Mouse (Mus musculus) embryonic facial prominence, embryonic 14.5 days (tissue): ENCODE measurements at regions not wholly inside any gene's neighbourhood (a gene's known extent, or its start where the extent isn't known, plus 50 kb on each side); places are given as distances from the start of the nearest gene placed in this dataset.

Experiments
- ATAC-seq: fragments of 200-750 bp; cut with Nextera tagmentation; 2 replicates; pipeline ENCODE4 v1.8.0; 2017; ENCODE audit warnings: low read depth, moderate number of reproducible peaks, moderate TSS enrichment
- DNase-seq: peaks from one replicate; pipeline ENCODE4 v3.0.0-alpha.2; 2015; ENCODE audit warnings: low spot score
- H3K27ac ChIP-seq: fragments of 300-500 bp; sonication (generic); replicated peaks from 2 replicates; pipeline ENCODE4 v1.5.1; 2014; ENCODE audit warnings: low read depth, mild to moderate bottlenecking, low read length, moderate library complexity
- H3K27me3 ChIP-seq: fragments of 300-500 bp; sonication (generic); replicated peaks from 2 replicates; pipeline ENCODE4 v1.6.1; 2014; ENCODE audit warnings: low read length; ENCODE audit not compliant: control insufficient read depth, insufficient read depth
- H3K36me3 ChIP-seq: fragments of 300-500 bp; sonication (generic); 2 replicates; pipeline ENCODE4 v1.6.1; 2014; ENCODE audit warnings: low read length, mixed read lengths; ENCODE audit not compliant: control insufficient read depth, insufficient read depth
- H3K4me1 ChIP-seq: fragments of 300-500 bp; sonication (generic); 2 replicates; pipeline ENCODE4 v1.6.1; 2014; ENCODE audit warnings: antibody characterized with exemption, low read length; ENCODE audit not compliant: control insufficient read depth, insufficient read depth
- H3K4me2 ChIP-seq: fragments of 300-500 bp; sonication (generic); 2 replicates; pipeline ENCODE4 v1.6.1; 2014; ENCODE audit warnings: low read depth, mild to moderate bottlenecking, low read length, moderate library complexity, mixed read lengths
- H3K4me3 ChIP-seq: fragments of 300-500 bp; sonication (generic); 2 replicates; pipeline ENCODE4 v1.5.1; 2014; ENCODE audit warnings: low read depth, mild to moderate bottlenecking, low read length
- H3K9ac ChIP-seq: fragments of 300-500 bp; sonication (generic); 2 replicates; pipeline ENCODE4 v1.6.1; 2014; ENCODE audit warnings: low read depth, mild to moderate bottlenecking, low read length, moderate library complexity, mixed read lengths
- H3K9me3 ChIP-seq: fragments of 300-500 bp; sonication (generic); 2 replicates; pipeline ENCODE4 v1.6.1; 2016; ENCODE audit warnings: low read length; ENCODE audit not compliant: control insufficient read depth
- WGBS: fragments of 180-500 bp; shearing (Covaris S2); extraction: QIAGEN DNeasy Blood & Tissue Kit; methylation state at CpG from one replicate; pipeline ENCODE4 v1.1.7; 2014; 5-methylcytosine and 5-hydroxymethylcytosine counted together

DNA sequence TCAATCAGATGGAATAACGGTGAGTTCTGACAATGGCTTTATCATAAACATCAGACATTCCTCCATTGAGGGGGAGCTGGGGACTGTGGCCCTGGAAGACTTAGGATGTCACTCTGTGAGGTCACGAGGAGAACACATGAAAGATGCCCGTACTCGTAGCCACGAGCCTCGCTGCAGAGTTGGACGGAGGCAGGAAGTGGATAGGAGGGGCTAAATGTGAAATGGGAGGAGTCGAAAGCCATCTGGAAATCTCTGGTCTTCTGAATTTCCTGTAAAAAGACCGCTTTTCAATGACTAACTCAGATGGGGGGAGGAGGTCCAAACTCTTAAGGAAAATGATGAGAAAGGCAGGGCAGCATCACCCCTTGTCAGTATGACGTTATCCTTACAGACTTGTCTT lies 210.5 kb downstream of the Gm45692 start:
- no peak overlapping the region for H3K4me3 ChIP-seq

GRCm38 (mm10) chr8:26336906-26337650 lies 217.7 kb downstream of the Gm45692 start:
- no peaks in the 10 kb centered on the region for H3K4me1 ChIP-seq
- H3K4me3 ChIP-seq, result no peak overlapping the region
- H3K27ac ChIP-seq, result no peak overlapping the region
- ATAC-seq, result no peak
- H3K9me3 ChIP-seq, result no peaks in the 10 kb centered on the region
- no peak for DNase-seq
- H3K36me3 ChIP-seq, result no peaks in the 10 kb centered on the region
- H3K27me3 ChIP-seq, result no peaks in the 10 kb centered on the region
- 68% methylated on average over 5 of the region's 5 CpGs for WGBS
- no peak overlapping the region for H3K4me2 ChIP-seq
- no peak overlapping the region for H3K9ac ChIP-seq

More for the DNA sequence above, 210.5 kb downstream of the Gm45692 start:
- DNase-seq (no peak), ATAC-seq (no peak)
- WGBS, result 71% methylated on average over 10 of the region's 10 CpGs
- Histone ChIP-seq H3K9ac (no peak overlapping the region), H3K4me2 (no peak overlapping the region), H3K27me3 (no peaks in the 10 kb centered on the region), H3K4me1 (no peaks in the 10 kb centered on the region), H3K27ac (no peak overlapping the region), H3K9me3 (no peaks in the 10 kb centered on the region), H3K36me3 (no peaks in the 10 kb centered on the region)

- Histone ChIP-seq H3K27ac (no peak overlapping the region), H3K27me3 (no peaks in the 10 kb centered on the region), H3K4me3 (no peak overlapping the region), H3K9ac (no peak overlapping the region), H3K9me3 (no peaks in the 10 kb centered on the region), H3K4me1 (no peaks in the 10 kb centered on the region), H3K4me2 (no peak overlapping the region), H3K36me3 (no peaks in the 10 kb centered on the region)
- 32% methylated on average over 6 of the region's 6 CpGs for WGBS
- DNase-seq (peak; percentile 30), ATAC-seq (peak; percentile 75)
Observed at GRCm38 (mm10) chr8:26345078-26345477, 225.7 kb downstream of the Gm45692 start.

- no peak for ATAC-seq
- 85% methylated on average over 7 of the region's 7 CpGs for WGBS
Observed at GRCm38 (mm10) chr8:26349231-26349630, 229.9 kb downstream of the Gm45692 start.

DNA sequence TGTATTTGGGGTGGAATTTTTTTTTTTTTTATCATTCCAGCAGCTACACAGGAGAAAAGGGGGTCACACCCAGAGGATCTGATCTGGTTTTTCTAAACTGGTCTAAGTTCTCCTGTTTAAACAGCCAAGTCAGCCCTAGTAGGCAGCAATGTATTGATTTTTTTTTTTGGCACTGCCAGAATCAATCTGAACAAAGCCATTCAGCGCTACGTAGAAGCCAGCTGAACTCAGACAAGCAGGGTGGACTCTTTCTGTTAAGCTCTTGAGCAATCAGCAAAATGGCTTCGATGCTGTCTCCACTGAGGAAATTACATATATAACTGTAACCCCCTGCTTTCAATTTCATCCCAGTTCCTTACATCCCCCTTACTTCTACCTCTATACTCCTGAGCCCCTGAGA lies 230.5 kb downstream of the Gm45692 start:
- Histone ChIP-seq H3K4me2 (no peak overlapping the region), H3K27me3 (no peaks in the 10 kb centered on the region), H3K9me3 (no peaks in the 10 kb centered on the region), H3K36me3 (no peaks in the 10 kb centered on the region), H3K4me3 (no peak overlapping the region), H3K9ac (no peak overlapping the region), H3K27ac (no peak overlapping the region), H3K4me1 (peaks cover 28% of the 10 kb centered on the region)
- WGBS, result 81% methylated on average over 3 of the region's 3 CpGs
- ATAC-seq (no peak), DNase-seq (no peak)

More at GRCm38 (mm10) chr8:26349231-26349630, 229.9 kb downstream of the Gm45692 start:
- Histone ChIP-seq H3K4me1 (peaks cover 28% of the 10 kb centered on the region), H3K4me2 (no peak overlapping the region), H3K36me3 (no peaks in the 10 kb centered on the region), H3K27ac (no peak overlapping the region), H3K27me3 (no peaks in the 10 kb centered on the region), H3K9me3 (no peaks in the 10 kb centered on the region), H3K4me3 (no peak overlapping the region), H3K9ac (no peak overlapping the region)
- DNase-seq, result no peak

DNA sequence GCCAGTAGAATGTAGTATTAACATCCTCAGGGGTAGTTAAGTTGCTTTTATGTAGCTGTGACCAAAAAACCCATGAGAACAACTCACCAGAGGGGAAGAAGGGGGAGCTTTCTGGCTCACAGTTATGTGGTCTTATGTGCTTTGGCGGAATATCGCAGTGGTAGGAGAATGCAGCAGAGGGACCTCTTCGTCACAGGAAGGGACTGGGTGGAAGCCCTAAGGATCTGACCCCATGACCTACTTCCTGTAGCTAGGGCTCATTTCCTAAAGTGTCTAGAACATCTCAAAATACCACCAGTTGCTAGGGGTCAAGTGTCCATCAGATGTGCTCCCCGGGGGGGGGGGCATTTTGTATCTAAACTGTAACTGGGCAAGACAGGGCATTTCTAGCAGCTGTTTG lies 231.3 kb downstream of the Gm45692 start:
- ATAC-seq, result no peak
- H3K27me3 ChIP-seq, result no peaks in the 10 kb centered on the region
- no peak for DNase-seq
- no peak overlapping the region for H3K4me2 ChIP-seq
- no peak overlapping the region for H3K9ac ChIP-seq
- H3K4me1 ChIP-seq, result peaks cover 28% of the 10 kb centered on the region
- WGBS, result 69% methylated on average over 4 of the region's 4 CpGs
- no peak overlapping the region for H3K27ac ChIP-seq
- no peaks in the 10 kb centered on the region for H3K36me3 ChIP-seq
- H3K4me3 ChIP-seq, result no peak overlapping the region
- H3K9me3 ChIP-seq, result no peaks in the 10 kb centered on the region

GRCm38 (mm10) chr8:26351643-26352540 lies 232.6 kb downstream of the Gm45692 start:
- H3K4me3 ChIP-seq, result peak overlapping the region; percentile 21
- H3K27ac ChIP-seq, result peak overlapping the region; percentile 83
- ATAC-seq (peak; percentile 86), DNase-seq (peak; percentile 84)
- no peaks in the 10 kb centered on the region for H3K36me3 ChIP-seq
- H3K27me3 ChIP-seq, result no peaks in the 10 kb centered on the region
- peak overlapping the region; percentile 54; the same call in 1 of the 2 replicates for H3K9ac ChIP-seq
- no peaks in the 10 kb centered on the region for H3K9me3 ChIP-seq
- H3K4me1 ChIP-seq, result peaks cover 28% of the 10 kb centered on the region
- WGBS, result 25% methylated on average over 21 of the region's 21 CpGs
- peak overlapping the region; percentile 56 for H3K4me2 ChIP-seq

- ATAC-seq, result peak; percentile 90
- DNase-seq, result peak; percentile 96
- Histone ChIP-seq H3K27me3 (no peaks in the 10 kb centered on the region), H3K9ac (no peak overlapping the region), H3K4me3 (peak overlapping the region; percentile 21), H3K4me1 (peaks cover 28% of the 10 kb centered on the region), H3K9me3 (no peaks in the 10 kb centered on the region), H3K36me3 (no peaks in the 10 kb centered on the region), H3K27ac (peak overlapping the region; percentile 83), H3K4me2 (peak overlapping the region; percentile 56)
- WGBS, result 16% methylated on average over 9 of the region's 9 CpGs
Observed at GRCm38 (mm10) chr8:26352541-26353010, 233.2 kb downstream of the Gm45692 start.
